Mouse (Mus musculus) forebrain, embryonic 14.5 days (tissue): ENCODE data around the gene Tns2. TPM values are rescaled to one million over a fixed set of nuclear protein-coding genes. Genes with fewer than 3 reads are reported as not detected.

ENCODE experiments used
- polyA plus RNA-seq: library from polyadenylated mRNA; unstranded; fragments of >200 nt; fragmentation: Nextera tagmentation; extraction: Ambion mirVana; gene quantifications from 2 replicates; pipeline ENCODE4 v1.2.1, GENCODE M21; 2014

Gene Tns2
- polyA plus RNA-seq, 1 experiment from 2014 or later, result 5.5 TPM

Other genes starting within 250 kb of the Tns2 start
- gene Krt1, start 249.6 kb upstream of the Tns2 start, polyA plus RNA-seq, result 5.2 and 7.0 TPM in 2 replicates
- 0.32 and 0.91 TPM in 2 replicates for gene Krt77, start 230.7 kb upstream of the Tns2 start, polyA plus RNA-seq
- not detected in 2 replicates for gene Krt76, start 207.5 kb upstream of the Tns2 start, polyA plus RNA-seq
- gene Krt4, start 175.7 kb upstream of the Tns2 start, polyA plus RNA-seq, result not detected in 2 replicates
- 0.10 and 0.27 TPM in 2 replicates for gene Krt79, start 160.1 kb upstream of the Tns2 start, polyA plus RNA-seq
- not detected in 2 replicates for gene Krt78, start 146.1 kb upstream of the Tns2 start, polyA plus RNA-seq
- gene Krt8, start 95.9 kb upstream of the Tns2 start, polyA plus RNA-seq, result 2.7 and 3.7 TPM in 2 replicates
- gene Krt18, start 72.2 kb upstream of the Tns2 start, polyA plus RNA-seq, result 5.6 and 7.1 TPM in 2 replicates
- gene Eif4b, start 26.6 kb upstream of the Tns2 start, polyA plus RNA-seq, result 99.3 and 100 TPM in 2 replicates
- 20.9 and 28.1 TPM in 2 replicates for gene Spryd3, start 35.8 kb downstream of the Tns2 start, polyA plus RNA-seq
- gene Igfbp6, start 43.9 kb downstream of the Tns2 start, polyA plus RNA-seq, result 1.3 and 1.6 TPM in 2 replicates
- not detected in 2 replicates for gene Soat2, start 50.1 kb downstream of the Tns2 start, polyA plus RNA-seq
- gene Zfp740, start 102.8 kb downstream of the Tns2 start, polyA plus RNA-seq, result 52.1 and 60.4 TPM in 2 replicates
- gene Csad, start 104.3 kb downstream of the Tns2 start, polyA plus RNA-seq, result 23.3 and 25.6 TPM in 2 replicates
- 0.38 and 0.49 TPM in 2 replicates for gene Itgb7, start 131.5 kb downstream of the Tns2 start, polyA plus RNA-seq
- 4.0 and 5.3 TPM in 2 replicates for gene Rarg, start 157.1 kb downstream of the Tns2 start, polyA plus RNA-seq
- gene Gm9918, start 170.2 kb downstream of the Tns2 start, polyA plus RNA-seq, result not detected in 2 replicates
- 43.8 and 48.8 TPM in 2 replicates for gene Mfsd5, start 179.0 kb downstream of the Tns2 start, polyA plus RNA-seq
- gene Espl1, start 195.9 kb downstream of the Tns2 start, polyA plus RNA-seq, result 11.5 and 13.5 TPM in 2 replicates
- 509 and 642 TPM in 2 replicates for gene Pfdn5, start 225.7 kb downstream of the Tns2 start, polyA plus RNA-seq
- 90.9 and 108 TPM in 2 replicates for gene Myg1, start 231.3 kb downstream of the Tns2 start, polyA plus RNA-seq